Mouse (Mus musculus) E14TG2a.4 (cell line): Measurements from ENCODE around the gene Kndc1.

Experiments used
- CTCF ChIP-seq: conservative IDR thresholded peaks from 2 replicates; pipeline ENCODE4 v1.5.1; 2014; ENCODE audit warnings: low read length
- NANOG ChIP-seq: IDR thresholded peaks from 2 replicates; pipeline ENCODE4 v1.6.1; 2014; ENCODE audit warnings: borderline replicate concordance, low read length, mixed read lengths
- POU5F1 ChIP-seq: IDR thresholded peaks from 2 replicates; pipeline ENCODE4 v1.6.1; 2014; ENCODE audit warnings: low read length, borderline replicate concordance

DNA sequence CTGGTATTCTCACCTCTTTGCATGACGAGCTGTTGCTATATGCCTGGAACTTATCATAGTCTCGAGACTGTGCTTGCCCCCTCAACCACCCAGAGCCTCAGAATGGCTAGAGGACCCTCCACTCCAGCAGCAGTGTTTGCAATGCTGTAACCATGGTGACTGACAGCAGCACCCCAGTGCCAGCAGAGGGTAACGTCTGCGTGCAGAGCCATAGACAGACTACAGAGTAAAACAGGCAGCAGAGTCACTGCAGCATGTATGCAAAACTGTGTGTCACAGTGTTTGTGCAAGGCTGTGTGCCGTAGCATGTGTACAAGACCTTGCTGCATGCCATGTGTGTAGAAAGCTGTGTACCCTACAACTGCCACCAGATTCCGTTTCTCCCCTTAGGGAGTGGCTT, 15.0 kb downstream of the Kndc1 start:
- TF ChIP-seq CTCF (no peak), NANOG (no peak), POU5F1 (no peak)
